Mouse (Mus musculus): Measurements from ENCODE around the gene Tbx4. TPM values are rescaled to one million over a fixed set of nuclear protein-coding genes. Genes with fewer than 3 reads are reported as not detected.
A peak's percentile ranks its signal among the peaks of the same experiment; 100 is the strongest.

The Tbx4 gene
- total RNA-seq, 2 experiments from 2014 or later = 0.09 TPM; not detected in 1

DNA sequence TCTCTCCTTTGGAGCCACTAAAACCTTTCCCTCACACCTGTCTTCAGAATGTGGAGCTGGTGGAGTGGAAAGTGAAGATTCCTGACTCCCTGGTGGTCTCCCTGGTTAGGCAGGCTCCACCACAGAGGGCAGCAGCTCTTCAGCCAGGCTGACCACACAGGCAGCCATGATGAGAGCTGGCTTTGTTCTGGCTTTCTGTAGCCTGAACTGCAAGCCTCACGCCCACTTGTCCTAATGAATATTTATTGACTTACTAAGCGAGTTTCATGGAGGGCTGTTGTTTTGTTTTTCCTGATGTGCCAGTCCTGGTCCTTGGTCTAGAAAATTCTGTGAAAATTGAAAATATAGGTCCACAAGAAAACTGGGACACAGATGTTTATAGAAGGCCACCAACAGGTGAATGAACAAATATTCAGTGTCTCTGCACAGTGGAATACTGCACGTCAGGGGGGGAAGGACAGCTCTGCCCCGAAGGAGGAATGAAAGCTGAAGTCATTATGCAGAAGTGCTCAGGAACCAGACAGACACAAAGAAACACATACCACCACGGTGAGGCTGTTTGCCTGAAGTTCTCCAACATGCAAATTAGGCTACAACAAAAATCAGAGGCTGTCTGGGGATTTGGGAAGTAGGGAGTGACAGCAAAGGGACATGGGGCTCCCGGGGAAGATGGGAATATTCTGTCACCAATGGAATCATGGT is 28.1 kb upstream of the Tbx4 start:
- no peak for DNase-seq

DNA sequence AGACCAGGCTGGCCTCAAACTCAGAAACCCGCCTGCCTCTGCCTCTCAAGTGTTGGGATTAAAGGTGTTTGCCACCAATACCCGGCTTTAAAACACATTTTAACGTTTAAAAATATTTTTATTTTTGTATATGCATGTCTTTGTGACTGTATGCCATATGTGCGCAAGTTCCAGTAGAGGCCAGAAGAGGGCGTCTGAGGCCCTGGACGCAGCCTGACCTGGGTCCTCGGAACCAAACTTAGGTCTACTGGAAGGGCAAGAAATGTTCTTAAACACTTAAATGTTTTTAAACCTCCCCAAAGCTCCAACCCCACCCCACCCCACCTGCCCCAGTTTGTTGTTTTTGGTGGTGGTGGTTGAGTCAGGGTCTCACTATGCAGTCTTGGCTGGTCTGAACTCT is 21.9 kb upstream of the Tbx4 start:
- no peak for DNase-seq

DNA sequence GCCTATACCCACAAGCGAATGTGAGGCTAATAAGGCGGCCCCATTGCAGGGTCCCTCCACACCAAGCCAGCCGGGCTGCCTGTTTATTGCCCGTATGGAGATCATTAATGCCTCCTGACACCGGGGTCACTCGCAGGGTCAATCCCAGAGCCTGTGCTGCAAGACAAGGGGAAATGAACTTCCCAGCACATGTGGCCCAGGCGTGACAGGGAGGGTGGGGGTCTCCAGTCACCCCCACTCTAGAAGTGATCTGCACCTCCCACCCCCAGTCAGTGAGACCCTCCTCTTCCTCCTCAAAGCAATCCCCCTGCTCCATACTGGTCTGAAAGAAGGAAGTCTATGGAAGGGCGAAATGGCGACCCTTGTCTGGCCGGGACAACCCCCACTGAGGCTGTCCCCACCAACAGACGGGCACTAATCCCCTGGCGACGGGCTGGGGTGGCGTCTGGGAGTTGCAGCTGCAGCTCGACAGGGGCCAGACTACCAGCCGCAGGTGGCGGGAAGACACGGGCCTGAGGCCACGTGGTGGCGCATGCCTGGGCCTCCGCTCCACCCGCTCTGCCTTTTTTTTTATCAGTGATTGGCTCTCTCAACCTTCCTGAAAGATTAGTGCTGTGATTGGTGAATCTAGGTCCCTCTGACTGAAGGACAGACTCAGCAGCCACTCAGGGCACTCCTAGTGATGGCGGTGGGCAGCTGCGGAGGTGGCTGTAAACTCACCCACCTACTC is 10.0 kb upstream of the Tbx4 start:
- DNase-seq = no peak

DNA sequence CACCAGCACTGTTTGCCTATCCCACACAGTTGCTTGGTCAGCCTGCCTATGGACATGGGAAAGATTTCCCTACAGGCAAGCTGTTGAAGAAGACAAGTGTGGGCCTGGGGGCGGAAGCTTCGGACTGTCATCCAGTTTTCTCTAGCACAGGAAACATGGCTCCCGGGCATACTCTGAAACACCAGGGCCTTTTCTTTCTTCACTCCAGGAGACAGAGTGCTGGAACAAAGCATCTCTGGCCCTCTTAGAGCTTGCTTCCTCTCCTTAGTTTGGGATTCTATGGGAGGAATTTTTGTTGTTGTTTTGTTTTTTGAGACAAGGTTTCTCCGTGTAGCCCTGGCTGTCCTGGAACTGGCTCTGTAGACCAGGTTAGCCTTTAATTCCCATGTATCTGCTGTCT is 1.7 kb upstream of the Tbx4 start:
- DNase-seq = no peak

DNA sequence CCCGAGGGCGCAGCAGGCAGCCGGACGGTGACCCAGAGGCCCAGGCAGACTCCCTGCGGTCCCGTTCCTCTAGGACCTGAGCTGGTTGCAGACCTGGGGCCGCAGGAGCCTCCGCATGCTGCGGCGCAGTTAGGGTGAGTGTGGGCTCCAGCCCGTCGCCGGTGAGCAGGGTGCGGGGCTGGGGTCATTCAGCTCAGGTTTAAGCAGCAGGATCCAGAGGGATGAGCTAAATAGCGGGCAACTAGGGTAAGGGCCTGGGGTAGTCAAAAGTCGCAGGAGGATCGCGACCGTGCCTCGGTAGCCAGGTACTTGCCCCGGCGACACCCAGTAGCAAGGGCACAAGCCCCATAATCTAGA is 185 bp downstream of the Tbx4 start:
- DNase-seq = no peak

DNA sequence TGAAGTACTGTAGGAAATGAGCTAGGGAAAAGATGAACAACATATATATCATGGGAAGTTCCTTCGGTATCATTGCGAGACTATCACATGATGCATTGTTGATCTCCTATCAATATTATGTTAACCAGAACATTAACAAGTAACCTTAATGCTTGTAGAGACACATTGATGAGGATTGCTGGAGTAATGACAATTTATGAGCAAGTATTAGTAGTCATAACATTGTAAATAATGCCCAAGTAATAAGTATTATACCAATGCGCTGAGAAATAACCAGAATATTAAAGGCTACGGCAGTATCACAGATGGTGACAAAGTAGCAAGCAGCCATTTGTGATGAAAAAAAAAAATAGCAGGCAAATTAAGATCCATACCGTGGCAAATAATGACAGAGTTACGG is 1.1 kb downstream of the Tbx4 start:
- DNase-seq = no peak

DNA sequence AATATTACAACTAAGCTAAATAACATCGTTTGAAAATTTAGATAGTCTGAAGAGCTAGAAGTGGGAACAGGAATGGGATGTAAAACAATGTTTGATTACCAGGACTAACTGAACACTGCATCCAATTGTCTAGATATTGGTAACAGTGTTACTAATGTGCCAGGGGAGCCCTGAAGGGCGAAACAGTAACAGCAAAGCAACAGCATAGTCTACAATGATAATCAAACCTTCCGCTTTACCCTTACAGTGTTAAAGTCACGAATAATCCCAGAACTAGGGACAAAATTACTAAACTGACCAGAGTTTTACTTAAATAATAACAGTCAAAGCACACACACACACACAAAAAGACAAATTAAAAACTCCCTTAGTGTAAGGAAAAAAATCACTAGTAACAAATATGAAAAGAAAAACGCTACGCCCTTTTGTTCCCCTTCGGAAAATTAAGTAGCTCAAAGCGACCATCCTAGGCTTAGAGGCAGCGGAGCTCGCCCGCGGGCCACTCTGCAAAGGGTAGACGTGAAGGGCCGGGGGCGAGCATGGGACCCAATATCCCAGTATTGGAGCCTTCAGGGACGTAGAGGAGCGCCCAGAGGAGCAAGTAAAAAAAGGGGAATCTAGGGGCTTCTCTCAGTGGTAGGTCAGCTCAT is 1.7 kb downstream of the Tbx4 start:
- no peak for DNase-seq

DNA sequence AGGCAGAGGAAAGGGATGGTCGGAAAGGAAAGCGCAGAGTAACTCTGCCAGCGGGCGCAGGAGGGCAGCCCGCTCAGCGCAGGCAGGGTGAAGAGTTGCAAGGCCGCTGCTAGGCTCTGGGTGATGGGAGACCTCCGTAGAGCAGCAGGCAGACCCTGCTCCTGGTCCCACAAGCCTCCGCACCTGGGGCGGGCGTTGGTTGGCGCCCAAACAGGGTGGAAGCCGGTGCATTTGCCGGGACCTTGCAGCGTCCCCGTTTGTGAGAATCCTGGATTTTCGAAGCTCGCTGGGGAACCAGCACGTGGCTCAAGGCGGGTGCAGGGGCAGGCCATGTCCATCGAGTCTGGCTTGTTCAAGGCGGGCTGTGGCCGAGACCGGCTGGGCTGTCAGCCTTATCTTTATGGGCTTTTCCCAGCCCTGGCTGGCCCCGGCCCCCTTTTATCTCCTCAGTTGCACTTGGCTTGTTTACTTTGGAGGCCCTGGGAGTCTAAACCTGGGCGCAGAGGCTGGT is 2.3 kb downstream of the Tbx4 start:
- DNase-seq = no peak

DNA sequence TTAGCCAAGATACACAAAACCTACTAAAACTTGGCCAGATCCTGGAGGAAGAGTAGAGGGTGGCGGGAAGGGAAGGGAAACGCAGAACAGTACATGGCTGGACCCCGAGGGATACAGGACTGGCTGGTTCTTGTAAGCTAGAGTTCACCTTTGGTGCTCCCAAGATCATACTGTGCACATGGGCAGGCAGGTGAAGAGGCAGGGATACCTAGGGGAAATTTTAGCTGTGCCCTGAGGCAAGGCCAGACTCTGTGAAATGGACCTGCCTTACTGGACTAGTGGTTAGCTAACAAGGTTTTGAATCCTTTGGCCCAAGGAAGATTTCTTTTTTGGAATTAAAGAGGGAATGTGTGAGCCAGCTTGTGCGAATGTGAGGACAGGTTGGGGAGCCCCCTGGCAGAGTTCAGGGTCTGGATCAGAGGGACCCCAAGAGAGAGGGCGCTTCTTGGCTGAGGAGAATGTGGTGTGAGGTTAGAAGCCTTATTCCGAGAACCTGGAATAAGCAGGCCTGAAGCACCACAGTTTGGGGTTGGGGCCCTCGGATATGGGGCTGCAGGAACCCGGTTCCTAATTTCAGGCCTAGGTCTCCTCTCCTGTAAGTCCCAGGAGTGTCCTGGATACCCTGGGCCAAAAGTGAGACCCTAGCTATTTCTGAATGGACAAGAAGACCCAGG is 3.0 kb downstream of the Tbx4 start:
- DNase-seq = no peak

DNA sequence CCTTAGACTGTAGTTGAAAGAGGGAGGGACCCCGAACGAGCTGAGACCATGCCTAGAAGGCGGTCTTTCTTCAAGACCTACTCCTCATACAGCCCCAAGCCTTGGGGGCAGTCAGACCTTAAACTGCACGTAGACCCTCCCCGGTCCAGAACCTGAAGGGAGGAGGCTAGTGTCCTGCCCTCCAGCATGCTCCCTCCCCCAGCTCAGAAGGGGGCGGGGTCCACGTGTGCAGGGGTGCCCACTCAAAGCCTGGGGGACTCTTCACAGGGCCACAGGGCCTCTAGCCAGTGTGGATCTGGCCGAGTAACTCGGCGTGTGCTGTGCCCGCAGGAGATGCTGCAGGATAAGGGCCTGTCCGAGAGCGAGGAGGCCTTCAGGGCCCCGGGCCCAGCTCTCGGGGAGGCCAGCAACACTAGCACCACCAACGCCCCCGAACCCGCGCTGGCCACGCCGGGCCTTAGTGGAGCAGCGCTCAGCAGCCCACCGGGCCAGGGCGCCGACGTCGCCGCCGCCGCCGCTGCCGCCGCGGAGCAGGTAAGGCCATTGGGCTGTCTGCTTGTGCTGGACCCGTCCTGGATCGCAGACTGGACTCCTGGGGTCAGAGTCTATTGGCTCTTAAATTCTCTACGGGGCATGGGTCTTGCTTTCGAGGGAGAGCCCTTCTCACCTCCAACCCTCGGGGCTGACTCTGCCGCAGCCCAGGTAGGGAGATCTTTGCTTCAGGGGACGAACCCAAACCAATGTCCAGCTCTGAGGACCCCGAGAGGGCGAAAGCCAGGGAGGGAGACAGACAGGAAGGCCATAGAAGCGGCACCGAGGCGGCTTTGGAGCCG is 3.7 kb downstream of the Tbx4 start:
- no peak for DNase-seq

DNA sequence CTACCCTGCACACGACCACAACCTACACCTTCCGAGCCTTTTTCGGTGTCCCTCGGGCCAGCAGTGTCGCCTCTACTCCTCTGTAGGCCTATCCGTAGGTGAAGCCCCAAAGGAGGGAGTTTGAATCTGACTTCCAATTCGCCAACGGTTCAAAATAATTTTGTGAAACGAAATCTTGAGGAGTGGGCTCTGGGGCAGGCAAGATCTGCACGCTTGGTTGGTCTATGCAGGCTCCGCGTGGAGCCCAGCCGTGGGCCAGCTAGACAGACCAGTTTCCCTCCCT is 4.3 kb downstream of the Tbx4 start:
- DNase-seq = no peak

DNA sequence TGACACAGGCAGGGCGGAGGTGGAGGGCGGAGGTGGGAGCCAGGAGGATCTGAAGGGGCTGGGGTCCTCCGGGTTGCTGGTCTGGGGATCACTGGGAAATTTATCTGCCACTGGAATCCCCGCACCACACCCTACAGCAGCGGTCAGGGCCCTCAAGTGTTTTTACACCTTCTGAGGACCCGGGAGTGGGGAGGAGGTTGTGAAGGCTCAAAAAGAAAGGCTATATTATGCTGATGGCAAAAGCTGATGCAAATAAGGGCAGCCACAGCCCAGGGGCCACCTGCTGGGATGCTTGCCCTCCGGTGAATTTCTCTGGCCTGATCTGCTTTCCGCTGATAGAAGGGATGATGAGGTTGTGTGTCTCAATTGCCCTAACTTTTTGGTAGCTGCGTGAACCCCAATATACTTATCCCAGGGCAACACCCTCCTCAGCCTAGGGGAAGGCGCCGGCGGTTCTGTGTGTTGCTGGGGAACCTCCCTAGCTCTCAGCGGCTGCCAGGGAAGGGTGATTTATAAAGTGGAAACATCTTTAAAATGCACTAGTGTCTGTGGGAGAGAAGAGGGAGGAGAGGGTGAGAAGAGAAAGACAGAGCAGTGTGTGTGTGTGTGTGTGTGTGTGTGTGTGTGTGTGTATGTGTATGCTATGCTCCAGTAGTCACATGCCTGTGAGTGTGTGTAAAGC is 4.9 kb downstream of the Tbx4 start:
- no peak for DNase-seq

DNA sequence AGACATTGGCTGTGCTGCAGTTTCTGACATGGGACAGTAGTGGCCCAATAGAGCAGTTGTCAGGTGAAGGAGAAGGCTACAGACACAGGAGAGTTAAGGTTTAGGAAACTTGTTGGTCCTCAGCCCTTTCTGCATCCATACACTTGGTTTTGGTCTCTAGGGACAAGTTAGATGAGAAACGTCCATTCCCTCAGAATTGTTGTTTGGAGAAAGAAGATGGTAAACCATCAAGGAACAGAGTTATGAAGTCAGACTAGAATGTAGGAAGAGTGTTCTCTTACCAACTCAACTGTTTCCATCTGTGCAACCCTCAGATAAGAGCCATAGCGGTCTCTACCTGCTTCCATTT is 5.4 kb downstream of the Tbx4 start:
- no peak for DNase-seq

DNA sequence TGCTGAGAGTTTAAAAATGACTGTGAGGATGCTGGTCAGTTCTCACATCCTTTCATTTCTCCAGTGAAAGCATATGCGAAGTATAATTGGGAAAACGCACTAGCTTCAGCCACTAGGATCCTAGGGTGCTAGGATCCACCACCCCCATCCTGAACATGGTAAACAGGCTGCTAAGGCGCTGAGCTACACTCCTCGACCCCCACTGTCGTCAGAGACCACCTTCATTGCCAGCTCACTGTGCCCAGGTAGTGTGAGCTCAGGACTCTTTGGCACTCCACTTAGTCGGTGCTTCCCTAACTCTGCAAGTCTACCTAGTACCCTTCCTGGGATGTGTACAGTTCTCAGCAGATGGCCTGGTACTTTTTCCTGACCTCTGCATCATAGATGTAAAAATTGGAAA is 6.5 kb downstream of the Tbx4 start:
- no peak for DNase-seq

DNA sequence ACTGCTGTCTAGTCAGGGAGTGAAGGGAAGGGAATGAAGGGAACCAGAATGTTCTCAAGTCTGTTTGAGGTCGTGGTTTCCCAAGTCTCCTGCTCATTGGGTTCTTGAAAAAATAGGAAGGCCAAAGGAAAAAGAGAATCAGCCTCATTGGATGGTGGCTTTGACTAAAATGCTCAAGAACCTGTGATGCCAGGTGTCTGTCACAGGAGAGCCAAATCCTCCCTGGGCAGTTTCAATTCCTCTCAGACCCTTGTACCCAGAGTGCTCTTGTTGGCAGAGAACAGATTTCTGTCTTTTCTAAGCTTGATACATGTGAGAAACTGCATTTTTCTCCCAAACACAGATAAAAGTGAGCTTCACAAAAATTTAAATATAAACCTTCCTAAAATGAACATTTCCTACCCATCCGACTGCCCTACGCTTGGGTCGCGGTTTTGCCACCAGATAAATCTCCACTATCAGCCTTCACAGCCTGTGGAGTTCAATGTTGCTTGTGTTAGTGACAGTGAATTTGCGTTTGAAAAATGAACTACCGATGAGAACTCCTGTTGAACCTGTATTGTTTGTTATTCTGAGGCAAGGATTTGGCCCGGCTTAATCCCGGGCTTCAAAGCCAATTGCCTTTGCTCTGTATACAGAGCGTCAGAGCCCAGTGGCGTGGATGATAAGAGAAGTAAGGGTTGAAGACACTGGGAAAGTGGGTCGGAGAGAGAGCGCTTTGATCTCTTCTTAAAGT is 7.3 kb downstream of the Tbx4 start:
- DNase-seq = no peak

DNA sequence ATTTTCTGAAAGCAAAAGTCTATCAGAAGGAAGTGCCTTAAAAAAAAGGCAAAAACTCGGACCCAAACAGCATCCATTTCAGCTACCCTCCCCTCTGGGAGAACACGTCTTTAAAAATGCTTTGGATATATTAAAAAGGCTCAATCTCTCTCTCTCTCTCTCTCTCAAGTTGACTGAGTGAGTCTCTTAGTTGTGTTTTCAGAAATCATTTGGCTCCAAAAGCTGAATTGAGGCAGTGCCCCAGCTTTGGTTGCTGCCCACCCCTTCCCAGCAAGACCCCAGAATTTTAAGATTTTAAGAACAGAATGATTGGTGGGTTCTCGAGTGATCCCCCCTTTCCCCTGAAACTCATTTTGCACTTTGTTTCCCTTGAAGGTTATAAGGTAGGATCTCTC is 7.9 kb downstream of the Tbx4 start:
- no peak for DNase-seq

DNA sequence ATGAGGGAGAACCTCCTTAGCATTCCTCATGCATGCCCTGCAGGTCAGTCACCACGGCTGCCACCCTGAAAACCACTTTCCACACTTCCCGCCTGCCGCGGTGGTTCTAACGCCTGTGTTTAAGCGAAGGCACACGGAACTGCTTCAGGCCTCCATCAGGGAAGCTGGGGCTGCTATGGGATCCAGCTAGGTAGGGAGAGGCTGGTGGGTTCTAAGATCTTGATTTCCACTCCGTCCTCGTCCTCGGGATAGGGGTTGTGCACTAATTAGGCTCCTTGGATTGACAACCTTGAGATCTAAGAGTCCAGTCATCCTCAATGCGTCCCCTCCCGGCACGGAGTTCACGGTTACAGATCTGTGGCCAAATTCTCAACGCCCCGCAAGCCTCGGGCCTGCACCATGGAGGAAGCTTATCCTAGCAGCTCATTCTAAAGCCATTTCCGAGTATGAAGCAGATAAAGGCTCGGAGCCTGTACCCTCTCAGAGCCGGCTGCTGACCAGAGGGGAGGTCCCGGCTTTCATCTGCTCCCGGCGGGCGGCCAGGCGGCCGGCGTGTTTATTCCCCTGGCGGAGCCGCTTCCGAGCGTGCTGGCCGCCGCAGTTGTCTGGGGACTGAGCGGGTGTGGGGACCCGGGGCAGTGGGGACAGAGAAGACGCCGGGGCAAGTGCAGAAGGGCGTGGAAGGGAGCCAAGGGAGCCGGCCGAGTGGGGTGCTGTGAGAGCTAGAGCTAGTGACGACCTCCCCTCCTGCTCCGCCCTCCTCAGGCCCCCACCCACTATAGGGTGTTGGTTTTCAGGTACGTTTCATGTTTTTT is 8.7 kb downstream of the Tbx4 start:
- DNase-seq = peak; percentile 44

DNA sequence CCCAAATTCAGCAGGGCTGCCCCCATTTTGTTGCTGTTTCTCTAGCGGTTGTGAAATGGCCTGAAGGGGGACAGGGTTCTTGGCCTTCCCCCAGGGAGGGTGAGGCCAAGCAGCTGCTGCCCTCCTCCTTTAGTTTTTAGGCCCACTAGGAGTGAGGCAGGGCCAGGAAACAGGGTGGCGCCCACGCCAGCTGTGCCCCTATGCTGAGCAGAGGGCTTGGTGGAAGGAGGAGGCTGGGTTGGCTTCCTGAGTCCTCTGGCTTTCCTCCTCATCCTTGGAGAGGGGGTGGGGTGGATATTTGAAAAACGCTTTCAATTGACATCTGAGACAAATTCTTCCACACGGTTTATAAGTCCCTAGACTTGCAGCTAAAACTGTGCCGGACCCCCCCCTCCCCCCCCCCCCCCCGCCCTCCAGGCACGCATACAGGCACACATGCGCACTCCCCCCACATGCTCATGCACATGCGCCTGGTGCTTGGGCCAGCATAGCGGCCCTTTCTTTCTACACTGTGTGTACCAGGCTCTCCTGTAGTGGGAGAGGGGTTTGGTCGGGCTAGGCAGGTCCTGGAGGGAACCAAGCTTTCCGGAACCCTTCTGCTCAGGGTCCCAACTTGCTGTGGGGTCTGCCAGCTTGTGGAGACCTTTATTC is 10.2 kb downstream of the Tbx4 start:
- no peak for DNase-seq

DNA sequence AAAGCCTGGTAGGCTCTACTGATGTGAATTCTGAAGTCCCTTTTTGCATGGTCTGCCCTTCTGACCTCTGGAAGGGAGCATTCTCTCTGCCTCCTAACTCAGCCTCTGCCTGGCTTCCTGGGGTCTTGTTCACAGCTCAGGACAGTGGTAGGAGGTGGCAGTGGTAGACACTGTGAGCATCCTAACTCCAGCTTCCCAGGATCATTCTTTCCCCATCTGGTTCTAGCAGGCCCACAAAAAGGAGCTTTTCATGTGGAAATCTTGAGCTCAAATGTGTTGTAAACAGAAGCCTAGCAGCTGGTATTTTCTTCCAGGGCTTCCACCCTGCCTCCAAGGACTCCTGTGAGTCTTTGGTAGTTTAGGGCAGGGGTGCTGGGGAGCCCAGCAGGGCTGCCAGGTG is 14.1 kb downstream of the Tbx4 start:
- no peak for DNase-seq

DNA sequence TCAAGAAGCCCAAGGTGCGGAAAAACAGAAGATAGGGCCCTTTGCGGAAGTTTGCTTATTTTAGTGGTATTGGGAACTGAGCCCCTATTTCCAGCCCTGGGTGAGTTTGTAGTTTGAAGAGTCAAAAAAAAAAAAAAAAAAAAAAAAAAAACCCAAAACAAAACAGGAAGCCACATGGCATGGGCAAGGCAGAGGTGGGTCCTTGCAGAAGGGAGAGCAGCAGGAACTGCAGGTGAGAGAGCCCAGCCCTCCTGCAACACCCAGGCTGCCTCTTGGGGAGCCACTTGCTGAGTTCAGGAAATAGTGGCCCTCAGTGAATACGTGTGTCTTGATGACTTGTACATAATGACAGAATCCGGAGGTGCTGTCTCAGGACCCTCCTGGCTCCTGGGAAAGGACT is 23.3 kb downstream of the Tbx4 start:
- no peak for DNase-seq
